Mouse (Mus musculus) stomach, embryonic 15.5 days (tissue): ENCODE measurements around the gene Col6a1. TPM values are rescaled to one million over a fixed set of nuclear protein-coding genes. Genes with fewer than 3 reads are reported as not detected.

Experiments used
- ATAC-seq: fragments of 200-750 bp; cut with Nextera tagmentation; 2 replicates; pipeline ENCODE4 v1.8.0; 2017; ENCODE audit warnings: low read depth, moderate number of reproducible peaks, moderate TSS enrichment; ENCODE audit not compliant: insufficient read depth, low FRiP score
- H3K27ac ChIP-seq: fragments of 300-500 bp; sonication (generic); 2 replicates; pipeline ENCODE4 v1.5.1; 2015; ENCODE audit warnings: mild to moderate bottlenecking, inconsistent platforms
- H3K27me3 ChIP-seq: fragments of 300-500 bp; sonication (generic); replicated peaks from 2 replicates; pipeline ENCODE4 v1.6.1; 2015; ENCODE audit warnings: inconsistent platforms
- H3K36me3 ChIP-seq: fragments of 300-500 bp; sonication (generic); 2 replicates; pipeline ENCODE4 v1.6.1; 2015; ENCODE audit warnings: inconsistent platforms
- H3K4me1 ChIP-seq: fragments of 300-500 bp; sonication (generic); 2 replicates; pipeline ENCODE4 v1.6.1; 2015; ENCODE audit warnings: inconsistent platforms
- H3K4me2 ChIP-seq: fragments of 300-500 bp; sonication (generic); 2 replicates; pipeline ENCODE4 v1.6.1; 2015; ENCODE audit warnings: mild to moderate bottlenecking, inconsistent platforms
- H3K4me3 ChIP-seq: fragments of 300-500 bp; sonication (generic); replicated peaks from 2 replicates; pipeline ENCODE4 v1.5.1; 2015; ENCODE audit warnings: inconsistent platforms
- H3K9ac ChIP-seq: fragments of 300-500 bp; sonication (generic); 2 replicates; pipeline ENCODE4 v1.6.1; 2015; ENCODE audit warnings: inconsistent platforms
- H3K9me3 ChIP-seq: fragments of 300-500 bp; sonication (generic); 2 replicates; pipeline ENCODE4 v1.6.1; 2016; ENCODE audit warnings: inconsistent platforms
- WGBS: fragments of 180-500 bp; shearing (Covaris S2); methylation state at CpG from one replicate; pipeline ENCODE4 v1.1.7; 2015; 5-methylcytosine and 5-hydroxymethylcytosine counted together
- polyA plus RNA-seq: library from polyadenylated mRNA; unstranded; fragments of >200 nt; fragmentation: Nextera tagmentation; extraction: Ambion mirVana; gene quantifications from 2 replicates; pipeline ENCODE4 v1.2.1, GENCODE M21; 2015

The Col6a1 gene
- polyA plus RNA-seq, 1 experiment from 2014 or later, result 336 TPM

- Histone ChIP-seq H3K9me3 (no peaks in the 10 kb centered on the region), H3K36me3 (no peaks in the 10 kb centered on the region), H3K4me3 (no peak overlapping the region; the same call in 1 of the 2 replicates), H3K4me2 (peak overlapping the region; percentile 43), H3K27me3 (no peaks in the 10 kb centered on the region), H3K27ac (peak overlapping the region; percentile 94), H3K9ac (0 out of 2 replicates have a peak overlapping the region, but pooled peaks have one; percentile 8), H3K4me1 (peaks cover 28% of the 10 kb centered on the region)
- WGBS, result 14% methylated on average over 3 of the region's 3 CpGs
- ATAC-seq, result 0 out of 2 replicates have a peak, but pooled peaks have one; percentile 1
Observed at GRCm38 (mm10) chr10:76733677-76734068, 7.7 kb upstream of the Col6a1 start.

- H3K4me1 ChIP-seq, result peaks cover 28% of the 10 kb centered on the region
- peak overlapping the region; percentile 43 for H3K4me2 ChIP-seq
- no peaks in the 10 kb centered on the region for H3K9me3 ChIP-seq
- H3K36me3 ChIP-seq, result no peaks in the 10 kb centered on the region
- peak overlapping the region; percentile 94 for H3K27ac ChIP-seq
- WGBS, result 9% methylated on average over 17 of the region's 17 CpGs
- peak; percentile 83 for ATAC-seq
- peak overlapping the region; percentile 6; the same call in 1 of the 2 replicates for H3K4me3 ChIP-seq
- H3K9ac ChIP-seq, result 0 out of 2 replicates have a peak overlapping the region, but pooled peaks have one; percentile 8
- no peaks in the 10 kb centered on the region for H3K27me3 ChIP-seq
Observed at GRCm38 (mm10) chr10:76732881-76733676, 7.1 kb upstream of the Col6a1 start.

DNA sequence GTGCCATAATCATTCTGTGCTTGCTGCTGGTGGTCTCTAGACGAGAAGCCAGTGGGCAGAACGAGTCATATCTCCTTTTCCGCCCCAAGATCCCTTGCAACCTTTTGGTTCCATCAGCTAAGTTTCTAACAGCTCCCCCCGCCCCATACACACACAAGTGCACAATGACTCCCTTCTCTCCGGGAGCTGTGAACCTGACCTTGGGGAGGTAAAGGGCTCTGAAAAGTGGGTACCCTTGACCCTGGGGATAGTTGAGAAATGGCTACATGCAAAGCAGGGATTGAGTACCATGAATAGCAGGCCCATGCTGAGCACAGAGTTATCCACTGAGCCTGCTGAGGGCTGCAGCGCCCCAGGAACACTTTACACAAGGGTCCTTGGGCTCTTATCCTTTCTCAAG, 6.4 kb upstream of the Col6a1 start:
- Histone ChIP-seq H3K36me3 (no peaks in the 10 kb centered on the region), H3K4me2 (peak overlapping the region; percentile 43), H3K9ac (no peak overlapping the region), H3K27me3 (no peaks in the 10 kb centered on the region), H3K27ac (peak overlapping the region; percentile 94), H3K4me3 (no peak overlapping the region), H3K4me1 (peaks cover 28% of the 10 kb centered on the region), H3K9me3 (no peaks in the 10 kb centered on the region)
- ATAC-seq, result no peak
- 57% methylated on average over 6 of the region's 6 CpGs for WGBS

- peak overlapping the region; percentile 94 for H3K27ac ChIP-seq
- H3K9ac ChIP-seq, result no peak overlapping the region
- ATAC-seq, result no peak
- no peaks in the 10 kb centered on the region for H3K27me3 ChIP-seq
- WGBS, result 53% methylated on average over 20 of the region's 20 CpGs
- H3K4me1 ChIP-seq, result peaks cover 28% of the 10 kb centered on the region
- no peaks in the 10 kb centered on the region for H3K36me3 ChIP-seq
- H3K4me3 ChIP-seq, result no peak overlapping the region
- no peak overlapping the region for H3K4me2 ChIP-seq
- H3K9me3 ChIP-seq, result no peaks in the 10 kb centered on the region
Observed at GRCm38 (mm10) chr10:76731621-76732239, 5.8 kb upstream of the Col6a1 start.

- 76% methylated on average over 19 of the region's 19 CpGs for WGBS
- no peaks in the 10 kb centered on the region for H3K9me3 ChIP-seq
- no peak overlapping the region for H3K9ac ChIP-seq
- H3K4me2 ChIP-seq, result no peak overlapping the region
- no peaks in the 10 kb centered on the region for H3K36me3 ChIP-seq
- H3K4me3 ChIP-seq, result no peak overlapping the region
- H3K27me3 ChIP-seq, result no peaks in the 10 kb centered on the region
- no peak for ATAC-seq
- H3K27ac ChIP-seq, result peak overlapping the region; percentile 1; the same call in 1 of the 2 replicates
- H3K4me1 ChIP-seq, result peaks cover 28% of the 10 kb centered on the region
Observed at GRCm38 (mm10) chr10:76729631-76730620, 4.0 kb upstream of the Col6a1 start.

DNA sequence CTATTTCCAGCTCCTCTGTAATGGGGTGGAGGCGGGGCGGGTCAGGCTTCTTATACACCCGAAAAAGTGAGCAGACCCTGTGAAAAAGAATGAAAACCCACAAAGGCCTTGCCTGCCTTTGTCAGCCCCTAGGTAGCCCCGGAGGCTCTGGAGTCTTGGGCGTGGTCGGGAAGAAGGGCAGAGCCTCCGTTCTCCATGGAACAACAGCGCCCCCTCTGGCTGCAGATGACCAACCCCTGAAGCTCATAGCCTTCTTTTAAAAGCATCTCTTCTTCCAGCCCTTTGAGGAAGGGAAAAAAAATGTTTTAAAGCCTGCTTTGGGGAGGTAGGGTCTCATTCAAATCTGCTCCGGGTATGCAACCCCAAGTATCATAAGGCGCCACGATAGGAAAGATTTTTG, 2.4 kb upstream of the Col6a1 start:
- peaks cover 19% of the 10 kb centered on the region for H3K4me1 ChIP-seq
- no peak overlapping the region for H3K4me3 ChIP-seq
- WGBS, result 17% methylated on average over 11 of the region's 11 CpGs
- H3K27me3 ChIP-seq, result no peaks in the 10 kb centered on the region
- no peak for ATAC-seq
- H3K9ac ChIP-seq, result no peak overlapping the region
- H3K9me3 ChIP-seq, result no peaks in the 10 kb centered on the region
- H3K4me2 ChIP-seq, result no peak overlapping the region
- no peak overlapping the region for H3K27ac ChIP-seq
- no peaks in the 10 kb centered on the region for H3K36me3 ChIP-seq

DNA sequence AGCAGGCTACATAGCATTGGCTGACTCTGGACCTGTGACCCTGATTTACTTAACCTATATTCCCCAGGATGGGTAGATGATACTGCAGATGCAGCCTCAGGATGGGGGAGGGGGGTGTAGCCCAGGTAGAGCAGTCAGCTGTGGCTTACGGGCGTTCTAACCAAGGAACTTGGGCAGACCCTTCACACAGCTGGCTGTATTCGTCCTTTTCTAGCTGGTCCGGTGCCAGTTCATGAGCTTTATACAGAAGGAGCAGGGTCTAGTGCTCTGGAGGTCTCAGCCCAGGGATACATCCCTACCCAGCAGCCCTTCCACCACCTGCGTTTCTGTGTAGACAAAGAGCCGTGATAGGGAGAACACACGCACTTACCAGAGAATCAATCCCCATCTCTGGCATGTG, 1.3 kb upstream of the Col6a1 start:
- H3K4me2 ChIP-seq, result no peak overlapping the region
- H3K27ac ChIP-seq, result no peak overlapping the region
- ATAC-seq, result no peak
- 85% methylated on average over 7 of the region's 7 CpGs for WGBS
- H3K4me3 ChIP-seq, result no peak overlapping the region
- no peak overlapping the region for H3K9ac ChIP-seq
- no peaks in the 10 kb centered on the region for H3K27me3 ChIP-seq
- no peaks in the 10 kb centered on the region for H3K9me3 ChIP-seq
- peaks cover 15% of the 10 kb centered on the region for H3K4me1 ChIP-seq
- H3K36me3 ChIP-seq, result peaks cover 6% of the 10 kb centered on the region; the same call in 1 of the 2 replicates

DNA sequence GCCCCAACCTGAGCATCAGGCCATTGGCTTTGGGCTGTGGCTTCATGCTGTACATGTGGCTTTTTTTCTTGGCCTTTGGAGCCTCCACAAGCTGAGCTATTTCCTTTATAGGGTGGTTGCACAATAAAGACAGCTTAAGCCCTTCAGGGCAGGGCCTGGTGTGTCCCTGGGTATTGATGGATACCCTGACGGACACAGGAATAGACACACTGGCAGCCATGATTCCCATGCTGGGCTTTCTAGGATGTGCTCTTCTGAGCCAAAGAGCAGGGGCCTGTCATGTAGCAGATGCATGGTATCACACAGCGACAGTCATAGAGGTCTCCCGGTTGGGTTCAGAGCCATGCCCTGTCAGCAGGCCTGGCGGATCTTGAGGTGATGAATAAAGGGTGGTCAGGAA, 898 bp upstream of the Col6a1 start:
- H3K27me3 ChIP-seq, result no peaks in the 10 kb centered on the region
- WGBS, result 89% methylated on average over 4 of the region's 4 CpGs
- H3K4me3 ChIP-seq, result no peak overlapping the region
- H3K4me2 ChIP-seq, result no peak overlapping the region
- H3K9ac ChIP-seq, result no peak overlapping the region
- no peaks in the 10 kb centered on the region for H3K9me3 ChIP-seq
- H3K36me3 ChIP-seq, result peaks cover 7% of the 10 kb centered on the region; the same call in 1 of the 2 replicates
- H3K4me1 ChIP-seq, result peaks cover 11% of the 10 kb centered on the region
- no peak for ATAC-seq
- H3K27ac ChIP-seq, result peak overlapping the region; percentile 71; the same call in 1 of the 2 replicates

DNA sequence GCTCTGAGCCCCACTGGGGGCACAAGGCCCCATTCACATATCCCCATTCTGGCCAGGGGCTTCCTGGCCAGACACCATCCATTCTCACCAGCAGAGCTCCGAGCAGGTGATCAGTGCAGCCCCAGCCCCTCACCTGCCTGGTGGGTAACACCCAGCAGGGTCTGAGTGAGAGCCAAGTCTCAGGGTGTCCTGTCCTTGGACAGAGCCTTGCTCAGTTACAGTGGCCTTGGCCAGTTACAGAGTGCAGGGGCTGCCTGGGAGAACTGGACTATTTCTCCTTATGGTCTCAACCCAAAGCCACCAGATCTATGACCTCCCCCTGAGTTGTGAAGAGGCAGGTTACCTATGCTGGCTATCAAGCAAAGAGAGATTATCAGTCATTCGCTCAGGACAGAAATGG, 871 bp downstream of the Col6a1 start:
- peak overlapping the region; percentile 27; the same call in 1 of the 2 replicates for H3K9ac ChIP-seq
- no peak for ATAC-seq
- 80% methylated on average over 2 of the region's 2 CpGs for WGBS
- peak overlapping the region; percentile 77; the same call in 1 of the 2 replicates for H3K27ac ChIP-seq
- H3K9me3 ChIP-seq, result no peaks in the 10 kb centered on the region
- peaks cover 11% of the 10 kb centered on the region; the same call in 1 of the 2 replicates for H3K36me3 ChIP-seq
- peak overlapping the region; percentile 64 for H3K4me2 ChIP-seq
- H3K27me3 ChIP-seq, result no peaks in the 10 kb centered on the region
- peaks cover 5% of the 10 kb centered on the region for H3K4me1 ChIP-seq
- peak overlapping the region; percentile 45 for H3K4me3 ChIP-seq

DNA sequence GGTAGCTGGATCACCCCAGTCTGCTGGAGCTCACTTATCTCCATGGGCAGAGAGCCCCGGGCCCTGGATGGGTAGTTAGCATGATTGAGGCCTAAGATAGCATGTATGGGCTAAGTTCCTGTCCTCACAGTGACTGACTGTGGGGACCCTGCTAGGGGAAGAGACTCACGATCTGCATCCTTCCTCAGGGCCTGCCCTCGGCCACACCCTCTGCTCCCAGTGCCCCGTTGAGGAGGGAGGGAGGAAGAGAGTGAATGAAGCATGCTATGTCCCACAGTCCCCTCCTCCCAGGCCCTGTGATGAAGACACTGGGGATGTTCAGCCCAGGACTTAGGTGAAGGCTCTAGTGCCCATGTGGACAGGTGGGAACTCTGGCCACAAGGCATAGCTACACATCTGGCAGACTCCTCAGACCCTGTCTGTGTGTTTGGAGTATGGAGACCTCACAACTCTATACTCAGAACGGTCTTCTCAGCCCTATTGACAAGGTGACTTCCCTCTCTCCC, 1.7 kb downstream of the Col6a1 start:
- H3K9me3 ChIP-seq, result no peaks in the 10 kb centered on the region
- 31% methylated on average over 5 of the region's 5 CpGs for WGBS
- H3K4me1 ChIP-seq, result no peaks in the 10 kb centered on the region; the same call in 1 of the 2 replicates
- H3K4me2 ChIP-seq, result peak overlapping the region; percentile 64
- peak overlapping the region; percentile 45 for H3K4me3 ChIP-seq
- H3K36me3 ChIP-seq, result peaks cover 18% of the 10 kb centered on the region; the same call in 1 of the 2 replicates
- H3K27me3 ChIP-seq, result no peaks in the 10 kb centered on the region
- no peak for ATAC-seq
- H3K9ac ChIP-seq, result peak overlapping the region; percentile 9; the same call in 1 of the 2 replicates
- H3K27ac ChIP-seq, result no peak overlapping the region
